Mouse (Mus musculus): ENCODE data around the gene Grin2a.

The Grin2a gene

DNA sequence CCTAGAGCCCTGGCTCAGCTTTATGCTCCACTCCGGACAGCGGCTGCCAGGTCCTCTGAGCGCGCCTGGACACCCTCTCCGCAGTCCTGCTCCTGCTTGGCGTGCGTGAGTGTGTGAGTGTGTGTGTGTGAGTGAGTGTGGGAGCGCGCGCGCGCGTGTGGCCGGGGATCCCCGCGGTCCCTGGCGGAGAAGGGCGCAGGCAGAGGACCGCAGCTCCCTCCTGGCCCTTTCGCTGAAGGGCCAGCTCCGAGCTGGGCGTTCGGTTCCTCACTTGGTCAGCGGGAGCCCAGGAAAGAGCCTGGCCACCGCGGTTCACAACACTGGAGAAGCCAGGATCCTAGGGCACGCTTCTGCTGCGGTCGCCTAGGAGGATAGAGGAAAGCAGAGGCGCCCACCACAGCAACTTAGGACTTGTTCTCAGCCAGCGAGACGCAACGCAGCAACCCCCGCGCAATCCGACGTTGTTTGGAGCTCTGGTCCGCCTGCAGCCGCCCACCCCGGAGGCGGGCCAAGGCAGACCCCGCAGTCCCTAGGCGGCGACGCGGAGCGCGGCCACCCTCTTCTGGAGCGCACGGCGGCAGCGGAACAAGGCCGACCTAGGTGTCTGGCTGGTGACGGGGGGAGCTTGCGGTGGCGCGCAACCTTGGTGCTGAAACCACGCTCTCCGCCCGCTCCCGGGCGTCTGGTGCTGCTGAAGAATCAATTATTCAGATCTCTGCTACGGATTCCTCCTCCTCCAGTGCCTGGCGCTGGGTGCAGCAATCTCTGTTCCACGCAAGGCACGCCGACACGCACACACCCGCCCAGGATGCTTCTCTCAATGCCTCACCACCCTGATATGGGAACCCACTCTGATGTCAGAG, at the start of gene Grin2a:
Grin2a (minus strand) TSS at position 610 of the 863 bp plus-strand sequence.
- no peak for DNase-seq (ENCODE audit: low read depth, low spot score)

DNA sequence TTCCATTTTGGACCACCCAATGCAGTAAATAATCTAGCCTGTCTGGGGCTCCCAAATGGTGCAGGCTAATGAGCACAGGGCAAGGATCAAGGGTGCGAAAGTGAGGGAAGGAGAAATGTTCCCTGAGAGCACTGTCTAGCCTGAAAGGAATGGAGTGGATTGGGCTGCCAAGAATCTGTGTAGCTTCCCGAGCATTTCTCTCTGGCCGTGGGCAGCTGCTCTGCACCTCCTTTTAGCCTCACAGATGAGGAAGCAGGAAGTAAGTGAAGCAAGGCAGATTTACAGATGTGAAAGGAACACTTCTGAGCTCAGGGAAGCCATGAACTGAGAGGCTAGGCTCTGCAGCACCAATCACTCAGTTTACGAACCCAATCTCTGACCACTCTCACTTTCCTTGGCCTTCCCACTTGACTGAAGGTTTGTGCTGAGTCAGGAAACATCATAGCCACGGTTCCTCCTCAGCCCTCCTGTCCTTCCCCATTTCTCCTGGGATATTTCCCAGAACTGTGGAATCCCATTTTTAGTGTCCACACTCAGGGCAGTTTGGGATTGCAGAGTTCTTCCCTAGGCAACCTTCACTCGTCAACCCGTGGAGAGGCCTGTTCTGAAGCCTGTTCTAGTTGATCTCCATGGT, 40.3 kb upstream of the Grin2a start:
- peak; percentile 17 for DNase-seq (ENCODE audit: low read depth, low spot score)

GRCm38 (mm10) chr16:10033416-10033979, 38.1 kb upstream of the Grin2a start:
- no peak for DNase-seq (ENCODE audit: low read depth, low spot score)

GRCm38 (mm10) chr16:10031891-10032290, 36.5 kb upstream of the Grin2a start:
- no peak for DNase-seq (ENCODE audit: low read depth, low spot score)

GRCm38 (mm10) chr16:10026741-10027140, 31.4 kb upstream of the Grin2a start:
- no peak for DNase-seq (ENCODE audit: low read depth, low spot score)

DNA sequence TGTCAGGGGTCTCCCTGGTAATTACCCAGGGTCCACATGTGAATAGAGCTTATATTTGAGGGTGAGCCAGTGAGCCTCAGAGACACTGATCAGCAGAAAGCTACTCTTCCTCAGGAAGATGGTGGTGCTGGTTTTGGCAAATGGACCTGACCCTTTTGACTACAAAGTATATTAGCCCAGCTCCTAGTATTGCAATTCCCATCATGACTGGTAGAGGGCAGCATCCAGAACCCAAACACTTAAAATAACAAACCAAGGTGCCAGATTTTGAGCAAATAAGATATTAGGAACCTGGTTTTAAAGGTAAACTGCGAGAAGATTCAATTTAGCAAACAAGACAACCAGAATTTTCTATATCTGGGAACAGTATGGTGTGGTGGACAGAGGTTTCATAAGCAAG, 14.4 kb upstream of the Grin2a start:
- DNase-seq (ENCODE audit: low read depth, low spot score): peak; percentile 10

- DNase-seq (ENCODE audit: low read depth, low spot score): no peak
Measured at GRCm38 (mm10) chr16:10005606-10006005, 10.2 kb upstream of the Grin2a start.

- DNase-seq (ENCODE audit: low read depth, low spot score): no peak
Measured at GRCm38 (mm10) chr16:10004096-10004495, 8.7 kb upstream of the Grin2a start.

- no peak for DNase-seq (ENCODE audit: low read depth, low spot score)
Measured at GRCm38 (mm10) chr16:10003001-10003400, 7.6 kb upstream of the Grin2a start.

DNA sequence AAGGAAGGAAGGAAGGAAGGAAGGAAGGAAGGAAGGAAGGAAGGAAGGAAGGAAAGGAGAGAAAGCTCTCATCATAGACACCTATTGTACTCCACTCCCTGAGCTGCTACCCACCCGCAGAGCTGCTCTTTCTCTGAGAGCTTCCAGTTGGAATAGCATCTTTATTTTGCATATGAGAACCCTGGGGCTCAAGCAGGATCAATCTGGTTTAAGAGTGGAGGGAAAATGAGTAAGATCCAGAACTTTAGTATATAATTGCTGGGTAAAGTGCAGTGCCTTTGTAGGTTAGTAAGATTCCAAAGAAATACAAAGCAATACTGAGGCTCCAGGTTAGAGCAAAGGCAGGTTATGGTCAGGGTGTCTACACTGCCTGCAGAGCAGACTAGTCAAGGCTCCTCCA, 6.2 kb upstream of the Grin2a start:
- DNase-seq (ENCODE audit: low read depth, low spot score): no peak

DNA sequence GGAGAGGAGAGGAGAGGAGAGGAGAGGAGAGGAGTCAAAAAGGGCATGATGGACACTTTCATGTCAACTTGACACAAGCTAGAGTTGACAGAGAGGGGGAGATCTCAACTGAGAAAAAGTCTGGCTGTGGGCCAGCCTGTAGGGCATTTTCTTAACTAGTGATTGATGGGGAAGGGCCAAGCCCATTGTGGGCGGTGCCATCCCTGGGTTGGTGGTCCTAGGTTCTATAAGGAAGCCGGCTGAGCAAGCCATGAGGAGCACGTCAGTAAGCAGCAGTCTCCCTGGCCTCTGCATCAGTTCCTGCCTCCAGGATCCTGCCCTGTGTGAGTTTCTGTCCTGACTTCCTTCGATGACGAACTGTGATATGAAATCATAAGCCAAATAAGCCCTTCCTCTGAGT, 4.6 kb upstream of the Grin2a start:
- DNase-seq (ENCODE audit: low read depth, low spot score): no peak

GRCm38 (mm10) chr16:9997931-9998330, 2.6 kb upstream of the Grin2a start:
- DNase-seq (ENCODE audit: low read depth, low spot score): peak; percentile 17

DNA sequence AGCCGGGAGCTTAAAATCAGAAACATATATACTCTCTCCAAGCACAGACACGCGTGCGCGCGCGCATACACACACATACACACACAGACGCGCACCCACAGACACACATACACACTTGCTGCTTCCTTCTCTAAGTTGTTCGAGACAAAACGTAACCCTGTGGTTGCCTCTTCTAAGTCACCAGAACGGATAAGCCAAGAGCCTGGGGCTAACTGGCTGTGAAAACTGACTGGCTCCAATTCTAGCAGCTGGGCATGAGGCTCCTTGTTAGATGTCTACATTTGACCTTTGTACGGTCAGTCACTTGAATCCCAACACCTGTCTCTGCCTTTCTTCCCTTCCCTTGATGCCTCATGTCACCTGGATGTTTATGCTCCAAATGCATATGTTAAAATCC, 452 bp upstream of the Grin2a start:
- no peak for DNase-seq (ENCODE audit: low read depth, low spot score)

GRCm38 (mm10) chr16:9994041-9994950, 1.1 kb downstream of the Grin2a start:
- no peak for DNase-seq (ENCODE audit: low read depth, low spot score)

DNA sequence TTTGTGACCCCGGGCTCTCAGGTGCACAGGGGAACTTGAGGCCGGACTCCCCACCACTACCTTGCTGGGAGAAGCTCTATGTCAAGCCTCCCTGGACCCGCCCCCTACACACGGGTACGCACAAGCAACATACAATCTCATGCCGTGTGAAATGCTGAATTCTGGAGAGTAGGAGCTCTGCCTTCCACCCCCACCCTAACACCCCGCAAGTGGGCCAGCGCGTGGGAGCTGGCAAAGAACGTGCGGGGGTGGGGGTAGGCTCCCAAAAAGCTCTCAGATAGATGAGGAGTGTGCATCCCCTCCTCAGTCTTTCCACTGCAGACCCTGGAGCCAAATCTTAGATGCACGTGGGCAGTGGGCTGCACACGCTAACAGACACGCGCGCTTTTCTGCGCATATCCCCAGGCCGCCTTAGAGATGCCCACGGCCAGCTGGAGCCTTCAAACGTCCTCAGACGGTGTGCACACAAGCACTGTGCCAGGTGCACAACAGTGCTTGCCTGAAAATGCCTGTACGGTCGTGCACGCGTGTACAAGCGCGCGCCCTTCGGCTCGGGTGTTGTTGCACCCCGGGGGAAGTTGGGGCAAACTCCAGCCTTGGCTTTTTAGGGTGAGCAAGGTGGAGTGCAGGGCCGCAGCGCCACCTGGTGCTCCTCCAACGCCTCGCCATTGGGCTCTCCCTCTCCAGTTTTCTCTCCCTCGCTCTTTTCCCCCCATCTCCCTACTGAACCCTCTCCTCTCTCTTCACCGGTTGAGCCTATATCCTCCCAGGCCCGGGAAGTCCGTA, 1.9 kb downstream of the Grin2a start:
- DNase-seq (ENCODE audit: low read depth, low spot score): peak; percentile 3

DNA sequence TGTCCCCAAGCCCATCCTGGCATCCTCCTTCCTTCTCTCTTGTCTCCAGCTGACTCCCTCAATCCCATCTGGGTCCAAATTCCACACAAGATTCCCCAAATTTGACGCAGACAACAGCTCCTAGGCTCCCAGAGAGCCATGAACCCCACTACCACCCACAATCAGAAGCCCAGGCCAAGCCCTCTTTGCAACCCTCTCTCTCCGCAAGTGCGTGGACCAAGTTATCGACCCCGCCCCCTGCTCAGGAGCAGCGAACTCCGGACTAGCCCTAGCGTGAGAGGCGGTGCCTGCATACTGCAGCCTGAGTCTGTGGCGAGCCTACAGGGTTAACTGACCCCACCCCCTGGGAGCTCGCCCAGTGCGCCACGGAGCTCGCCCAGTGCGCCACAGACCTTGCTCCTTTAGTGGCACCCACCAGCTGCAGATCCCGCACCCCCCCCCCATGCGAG, 2.6 kb downstream of the Grin2a start:
- DNase-seq (ENCODE audit: low read depth, low spot score): no peak

GRCm38 (mm10) chr16:9992076-9992772, 3.1 kb downstream of the Grin2a start:
- no peak for DNase-seq (ENCODE audit: low read depth, low spot score)

GRCm38 (mm10) chr16:9985041-9985440, 10.3 kb downstream of the Grin2a start:
- no peak for DNase-seq (ENCODE audit: low read depth, low spot score)

- DNase-seq (ENCODE audit: low read depth, low spot score): no peak
Measured at GRCm38 (mm10) chr16:9980641-9981040, 14.7 kb downstream of the Grin2a start.

DNA sequence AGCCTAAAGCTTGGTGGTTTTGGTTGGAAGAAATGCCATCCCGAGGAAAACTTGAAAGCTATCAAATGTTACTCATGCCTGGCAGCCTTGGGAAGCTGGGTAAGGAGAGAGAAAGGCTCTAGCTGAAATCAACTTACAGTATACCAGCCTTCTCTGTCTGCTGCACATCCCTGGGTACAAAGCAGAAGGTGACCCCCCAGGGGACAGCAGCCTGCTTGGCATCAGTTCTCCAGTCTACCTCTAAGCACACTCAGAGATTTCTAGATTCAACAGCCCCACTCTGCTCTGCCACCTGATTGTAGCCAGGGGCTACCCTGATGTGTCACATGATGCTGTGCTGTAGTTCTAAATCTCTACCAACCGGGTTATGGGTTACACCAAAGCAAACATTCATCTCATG, 17.2 kb downstream of the Grin2a start:
- DNase-seq (ENCODE audit: low read depth, low spot score): no peak
